Mouse (Mus musculus): ENCODE measurements around the gene Gm14744.
"Not testable (repeated sequence)": the region's sequence is repeated elsewhere in the genome, so short reads cannot be mapped to it uniquely, and the experiment has no call there.

The Gm14744 gene

GRCm38 (mm10) chrX:77864458-77864857, at the start of gene Gm14744:
TSS of gene Gm14744 (plus strand) at chrX:77864758.
- DNase-seq (ENCODE audit: low read depth, low spot score) = not testable (repeated sequence)

DNA sequence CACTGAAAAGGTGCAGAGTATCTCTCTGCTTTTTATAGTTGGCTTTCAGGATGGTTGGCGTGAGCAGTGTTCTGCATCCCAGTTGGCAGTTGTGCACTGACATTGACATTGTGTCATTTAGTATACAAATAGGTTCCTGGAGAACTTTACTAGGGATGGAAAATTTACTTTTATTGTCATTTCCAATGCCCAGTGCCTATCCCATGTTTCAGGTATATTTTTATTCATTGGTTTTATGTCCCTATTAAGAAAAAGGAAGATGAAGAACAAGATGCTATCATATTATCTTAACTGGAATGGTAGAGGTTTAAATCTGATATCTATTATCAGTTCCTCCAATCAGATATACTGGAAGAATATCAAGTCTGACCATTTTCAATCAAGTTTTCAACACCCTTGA, 11.0 kb upstream of the Gm14744 start, which contains the start of gene Pbsn:
Gene Pbsn (minus strand): TSS at position 101 of the 400 bp plus-strand sequence.
- no peak for DNase-seq (ENCODE audit: low read depth, low spot score)

DNA sequence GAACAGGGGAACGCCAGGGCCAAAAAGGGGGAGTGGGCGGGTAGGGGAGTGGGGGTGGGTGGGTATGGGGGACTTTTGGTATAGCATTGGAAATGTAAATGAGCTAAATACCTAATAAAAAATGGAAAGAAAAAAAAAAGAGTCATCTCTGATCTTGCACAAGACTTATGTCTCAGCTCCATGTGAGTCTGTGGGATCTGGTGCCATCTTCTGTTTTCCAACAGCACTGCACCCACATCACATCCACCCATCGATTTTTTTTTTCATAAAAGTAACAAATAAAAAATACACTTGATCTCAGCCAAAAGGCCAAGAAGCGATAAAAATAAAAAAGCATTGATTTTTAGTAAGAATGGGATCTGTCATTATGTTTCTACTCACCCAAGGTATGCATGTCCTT, 15.5 kb downstream of the Gm14744 start:
- not testable (repeated sequence) for DNase-seq (ENCODE audit: low read depth, low spot score)

Measured in CD4-positive helper T cell, adult 2 months (primary cell).